Mouse (Mus musculus) CH12.LX (cell line): ENCODE measurements around the gene Abca2. TPM values are rescaled to one million over a fixed set of nuclear protein-coding genes. Genes with fewer than 3 reads are reported as not detected.

Experiments used
- DNase-seq: peaks from one replicate; pipeline ENCODE4 v3.0.0-alpha.2; 2013; ENCODE audit errors: extremely low read depth
- H3K27ac ChIP-seq: 2 replicates; pipeline ENCODE4 v1.5.1; 2012; ENCODE audit warnings: low read depth, mild to moderate bottlenecking, control low read depth, moderate library complexity; ENCODE audit not compliant: insufficient read depth
- H3K27me3 ChIP-seq: replicated peaks from 2 replicates; pipeline ENCODE3; 2012; ENCODE audit warnings: inconsistent platforms
- H3K36me3 ChIP-seq, 2 experiments: replicated peaks in 1 of 2; 2 replicates each; pipeline versions ENCODE3 to v1.6.1; 2012; ENCODE audit warnings: inconsistent platforms in 1 of 2, low read length in 1 of 2, mild to moderate bottlenecking in 1 of 2, mixed read lengths in 1 of 2, moderate library complexity in 1 of 2; ENCODE audit not compliant: control insufficient read depth in 1 of 2, insufficient read depth in 1 of 2
- H3K4me1 ChIP-seq, 2 experiments: 2 replicates each; pipeline ENCODE4 v1.6.1; 2012; ENCODE audit warnings: inconsistent platforms in 1 of 2, moderate library complexity in 1 of 2; ENCODE audit not compliant: insufficient read depth in 2 of 2, control insufficient read depth in 1 of 2
- H3K4me2 ChIP-seq: 2 replicates; pipeline ENCODE4 v1.6.1; 2012; ENCODE audit warnings: low read depth, mild to moderate bottlenecking, control low read depth; ENCODE audit not compliant: poor library complexity, insufficient read depth, severe bottlenecking
- H3K4me3 ChIP-seq, 3 experiments: fragments of 150-350 bp in 1 of 3; sonication (generic) in 1 of 3; replicated peaks in 1 of 3; 2 replicates each; pipeline versions ENCODE3 to v1.5.1; 2011 to 2012; ENCODE audit warnings: low read depth in 2 of 3, low read length in 2 of 3, mild to moderate bottlenecking in 2 of 3, moderate library complexity in 2 of 3, control low read depth in 1 of 3, improper control_type of control experiment in 1 of 3, inconsistent platforms in 1 of 3, mixed read lengths in 1 of 3; ENCODE audit not compliant: poor library complexity in 1 of 3
- H3K79me2 ChIP-seq: replicated peaks from 2 replicates; pipeline ENCODE4 v1.6.1; 2012; ENCODE audit warnings: mild to moderate bottlenecking, moderate library complexity; ENCODE audit not compliant: control insufficient read depth, poor library complexity, insufficient read depth, severe bottlenecking; ENCODE audit errors: extremely low read depth
- H3K9ac ChIP-seq: 2 replicates; pipeline ENCODE4 v1.6.1; 2012; ENCODE audit warnings: low read depth, mild to moderate bottlenecking, control low read depth, moderate library complexity; ENCODE audit not compliant: insufficient read depth
- H3K9me3 ChIP-seq: replicated peaks from 2 replicates; pipeline ENCODE3; 2012; ENCODE audit warnings: low read length, inconsistent platforms, mixed read lengths
- BHLHE40 ChIP-seq: IDR thresholded peaks from 2 replicates; pipeline ENCODE4 v1.6.1; 2011; ENCODE audit warnings: mild to moderate bottlenecking, low read depth, low read length, improper control_type of control experiment
- CHD2 ChIP-seq: IDR thresholded peaks from 2 replicates; pipeline ENCODE4 v1.6.1; 2011; ENCODE audit warnings: low read length, improper control_type of control experiment
- ELF1 ChIP-seq: IDR thresholded peaks from 2 replicates; pipeline ENCODE4 v1.6.1; 2014; ENCODE audit warnings: low read depth, mild to moderate bottlenecking, inconsistent platforms, low read length, improper control_type of control experiment
- ETS1 ChIP-seq: conservative IDR thresholded peaks from 2 replicates; pipeline ENCODE4 v1.6.1; 2012; ENCODE audit warnings: low read depth, mild to moderate bottlenecking, inconsistent platforms, low read length, improper control_type of control experiment, moderate library complexity
- GABPA ChIP-seq: IDR thresholded peaks from 2 replicates; pipeline ENCODE4 v1.6.1; 2012; ENCODE audit warnings: low read depth, low read length, improper control_type of control experiment, inconsistent platforms; ENCODE audit not compliant: insufficient replicate concordance
- HCFC1 ChIP-seq: IDR thresholded peaks from 2 replicates; pipeline ENCODE4 v1.6.1; 2012; ENCODE audit warnings: low read depth, mild to moderate bottlenecking, inconsistent platforms, low read length, improper control_type of control experiment
- IRF4 ChIP-seq: IDR thresholded peaks from 2 replicates; pipeline ENCODE4 v1.6.1; 2014; ENCODE audit warnings: low read depth, mild to moderate bottlenecking, inconsistent platforms, low read length, improper control_type of control experiment
- JUN ChIP-seq: IDR thresholded peaks from 2 replicates; pipeline ENCODE4 v1.6.1; 2011; ENCODE audit warnings: low read depth, mild to moderate bottlenecking, low read length, improper control_type of control experiment, moderate library complexity; ENCODE audit not compliant: insufficient read depth
- JUND ChIP-seq: conservative IDR thresholded peaks from 2 replicates; pipeline ENCODE4 v1.6.1; 2011; ENCODE audit warnings: low read depth, low read length, improper control_type of control experiment
- MYC ChIP-seq: IDR thresholded peaks from 2 replicates; pipeline ENCODE4 v1.6.1; 2011; ENCODE audit warnings: low read depth, mild to moderate bottlenecking, improper control_type of control experiment, low read length
- NRF1 ChIP-seq: IDR thresholded peaks from 2 replicates; pipeline ENCODE4 v1.6.1; 2014; ENCODE audit warnings: low read depth, mild to moderate bottlenecking, inconsistent platforms, low read length, improper control_type of control experiment, moderate library complexity
- PAX5 ChIP-seq: IDR thresholded peaks from 2 replicates; pipeline ENCODE4 v1.6.1; 2012; ENCODE audit warnings: low read length, inconsistent platforms, mixed read lengths
- POLR2A ChIP-seq: IDR thresholded peaks from 2 replicates; pipeline ENCODE4 v1.6.1; 2011; ENCODE audit warnings: low read depth, mild to moderate bottlenecking, improper control_type of control experiment, low read length
- POLR2AphosphoS2 ChIP-seq: IDR thresholded peaks from 2 replicates; pipeline ENCODE4 v1.6.1; 2011; ENCODE audit warnings: low read depth, low read length, improper control_type of control experiment
- RAD21 ChIP-seq: IDR thresholded peaks from 2 replicates; pipeline ENCODE4 v1.6.1; 2011; ENCODE audit warnings: low read depth, mild to moderate bottlenecking, low read length, improper control_type of control experiment, moderate library complexity
- SMC3 ChIP-seq: IDR thresholded peaks from 2 replicates; pipeline ENCODE4 v1.6.1; 2011; ENCODE audit warnings: low read depth, low read length, improper control_type of control experiment
- TCF12 ChIP-seq: IDR thresholded peaks from 2 replicates; pipeline ENCODE4 v1.6.1; 2014; ENCODE audit warnings: low read depth, mild to moderate bottlenecking, inconsistent platforms, low read length, improper control_type of control experiment
- USF1 ChIP-seq: IDR thresholded peaks from 2 replicates; pipeline ENCODE4 v1.6.1; 2014; ENCODE audit warnings: low read depth, mild to moderate bottlenecking, inconsistent platforms, low read length, improper control_type of control experiment
- USF2 ChIP-seq: conservative IDR thresholded peaks from 2 replicates; pipeline ENCODE4 v1.6.1; 2011; ENCODE audit warnings: low read depth, low read length, improper control_type of control experiment
- ZC3H11A ChIP-seq: IDR thresholded peaks from 2 replicates; pipeline ENCODE4 v1.6.1; 2012; ENCODE audit warnings: low read depth, mild to moderate bottlenecking, inconsistent platforms, low read length, improper control_type of control experiment
- ZNF384 ChIP-seq: IDR thresholded peaks from 2 replicates; pipeline ENCODE4 v1.6.1; 2012; ENCODE audit warnings: low read depth, low read length, improper control_type of control experiment, inconsistent platforms
- dilution Hi-C: fragments of 300-500 bp; cut with MboI; formaldehyde crosslinking; loops from 2 replicates; pipeline ENCODE4 v1.14.3; 2020; ENCODE audit warnings: low sequenced_read_pairs; ENCODE audit not compliant: extremely low pct_unique_long_range_greater_than_20kb, extremely low pct_ligation_motif_present
- in situ Hi-C: fragments of 300-500 bp; cut with MboI; formaldehyde crosslinking; loops from 3 replicates; pipeline ENCODE4 v1.14.3; 2019; ENCODE audit warnings: low sequenced_read_pairs, low pct_ligation_motif_present, low pct_unique_long_range_greater_than_20kb, mixed read lengths
- polyA plus RNA-seq: library from polyadenylated mRNA; unstranded; fragments of >175 nt; gene quantifications from 2 replicates; pipeline ENCODE4 v1.2.1, GENCODE M21; 2012; ENCODE audit warnings: low read depth; ENCODE audit not compliant: insufficient read length
- total RNA-seq, 2 experiments: library from RNA; depleted of rRNA; stranded (reverse); fragments of 300-350 nt in 1 of 2; fragments of >200 nt in 1 of 2; gene quantifications; 2 replicates each; pipeline ENCODE4 v1.2.3; 2012 to 2014

The Abca2 gene
- total and polyA plus RNA-seq, 3 experiments, result 5.0 to 23.4 (median 13.0) TPM

GRCm38 (mm10) chr2:25421896-25422295, 6.6 kb upstream of the Abca2 start (continued):
- TF ChIP-seq BHLHE40 (no peak), NRF1 (no peak), IRF4 (no peak), RAD21 (peak; percentile 74), POLR2A (no peak), HCFC1 (no peak), GABPA (no peak), USF1 (no peak), PAX5 (no peak), SMC3 (peak; percentile 86), ETS1 (no peak)

DNA sequence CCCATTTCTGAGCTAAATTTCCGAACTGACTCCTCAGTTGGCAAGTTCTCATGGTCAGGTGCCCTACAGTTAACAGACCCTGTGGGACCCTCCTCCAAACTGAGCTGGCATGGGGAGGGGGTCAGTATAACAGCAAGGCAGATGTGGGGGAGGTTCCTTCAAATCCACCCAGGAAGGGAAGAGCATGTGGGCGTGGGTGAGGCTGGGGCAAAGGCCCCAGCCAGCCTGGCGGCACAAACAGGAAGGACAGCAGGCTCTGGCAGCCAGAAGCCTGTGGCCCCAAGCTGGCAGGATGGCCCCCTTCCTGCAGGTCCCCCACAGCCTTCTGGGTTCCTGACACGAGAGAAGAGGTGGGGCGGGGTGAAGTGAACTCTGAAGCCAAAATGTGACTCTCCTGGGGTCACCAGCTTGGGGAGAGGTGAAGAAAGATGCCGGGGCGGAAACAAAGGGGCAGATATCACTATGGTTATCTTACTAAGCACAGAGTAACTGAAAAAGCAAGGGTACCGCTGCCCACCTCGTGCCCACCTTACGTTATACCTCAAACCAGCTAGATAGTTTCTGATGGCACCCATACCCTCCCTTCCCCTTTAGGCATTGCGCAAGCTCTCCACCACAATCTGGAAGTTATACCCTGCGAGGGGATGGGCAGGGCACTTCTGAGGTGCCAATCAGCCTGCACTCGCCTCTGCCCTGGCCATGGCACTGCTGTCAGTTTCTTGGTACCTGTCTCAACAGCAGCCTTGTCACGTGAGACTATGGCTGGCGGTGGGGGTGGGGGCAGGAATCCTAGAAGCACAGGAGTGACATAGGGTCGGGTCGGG, 5.7 kb upstream of the Abca2 start, which contains the start of gene Fut7:
Gene Fut7, plus strand, starts transcription at position 681 of the 824 bp plus-strand sequence.
- dilution Hi-C loops, result no loop called here
- H3K79me2 ChIP-seq, result no peaks in the 10 kb centered on the region
- H3K4me2 ChIP-seq, result peak within 1 kb of the TSS; percentile 30; the same call in 1 of the 2 replicates
- TF ChIP-seq USF2 (no peak), BHLHE40 (0 out of 2 replicates have a peak, but pooled peaks have one; percentile 8), MYC (no peak)
- peaks cover 12% of the 10 kb centered on the region for H3K27me3 ChIP-seq
- H3K36me3 ChIP-seq, result no peaks in the 10 kb centered on the region
- no peak for DNase-seq
- H3K27ac ChIP-seq, result no peak within 1 kb of the TSS
- peaks cover 3% of the 10 kb centered on the region for H3K9me3 ChIP-seq
- no peak within 1 kb of the TSS for H3K4me3 ChIP-seq
- peaks cover 24 to 63% of the 10 kb centered on the region in 2 experiments for H3K4me1 ChIP-seq
- in situ Hi-C loops, result loop anchor here (10.0 kb wide), 1 partner anchor 132 kb away; the partner anchor contains the start of gene Edf1
- H3K9ac ChIP-seq, result no peak within 1 kb of the TSS

DNA sequence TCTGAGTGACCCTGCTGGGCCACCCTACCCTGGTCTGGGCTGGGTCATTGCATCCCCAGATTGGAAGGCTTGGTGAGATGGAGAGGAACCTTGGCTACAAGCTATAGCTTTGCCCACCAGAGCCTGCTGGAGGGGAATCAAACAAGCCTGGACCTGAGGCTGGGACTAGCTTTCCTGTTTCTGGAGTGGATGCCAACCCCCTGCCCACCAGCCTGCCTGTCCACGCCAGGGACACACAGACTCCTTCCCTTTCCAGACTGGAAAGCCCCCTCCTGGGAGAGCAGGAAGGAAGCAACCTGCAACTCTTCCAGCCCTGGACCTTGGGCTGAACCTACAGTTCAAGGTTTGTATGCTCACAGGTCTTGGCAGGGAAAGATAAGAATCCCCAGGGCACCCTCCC, 4.9 kb upstream of the Abca2 start:
- dilution Hi-C loops, result no loop called here
- H3K27ac ChIP-seq, result no peak overlapping the region

More for the DNA sequence above, 4.9 kb upstream of the Abca2 start:
- Histone ChIP-seq H3K4me1 (peaks cover 29 to 63% of the 10 kb centered on the region in 2 experiments), H3K4me3 (no peak overlapping the region), H3K79me2 (no peaks in the 10 kb centered on the region), H3K4me2 (no peak overlapping the region), H3K9ac (no peak overlapping the region), H3K27me3 (peaks cover 6% of the 10 kb centered on the region), H3K36me3 (no peaks in the 10 kb centered on the region), H3K9me3 (peaks cover 3% of the 10 kb centered on the region)
- in situ Hi-C loops, result loop anchor here (10.0 kb wide), 1 partner anchor 131 kb away; the partner anchor contains the start of gene Edf1
- DNase-seq, result no peak
- TF ChIP-seq CHD2 (no peak), JUND (no peak), POLR2AphosphoS2 (no peak), ELF1 (no peak), TCF12 (no peak), ZC3H11A (no peak), JUN (no peak), ZNF384 (no peak), HCFC1 (no peak)
